Mouse (Mus musculus) hindbrain, embryonic 13.5 days (tissue): ENCODE measurements around the gene Plxna2. TPM values are rescaled to one million over a fixed set of nuclear protein-coding genes. Genes with fewer than 3 reads are reported as not detected.

Source experiments
- ATAC-seq: fragments of 200-750 bp; cut with Nextera tagmentation; 2 replicates; pipeline ENCODE4 v1.8.0; 2017; ENCODE audit warnings: moderate TSS enrichment; ENCODE audit not compliant: low FRiP score
- H3K27ac ChIP-seq: fragments of 300-500 bp; sonication (generic); 2 replicates; pipeline ENCODE4 v1.5.1; 2015; ENCODE audit warnings: inconsistent platforms, mild to moderate bottlenecking, moderate library complexity
- H3K27me3 ChIP-seq: fragments of 300-500 bp; sonication (generic); 2 replicates; pipeline ENCODE4 v1.6.1; 2015; ENCODE audit warnings: mild to moderate bottlenecking, inconsistent platforms
- H3K36me3 ChIP-seq: fragments of 300-500 bp; sonication (generic); 2 replicates; pipeline ENCODE4 v1.6.1; 2015; ENCODE audit warnings: mild to moderate bottlenecking, inconsistent platforms
- H3K4me1 ChIP-seq: fragments of 300-500 bp; sonication (generic); replicated peaks from 2 replicates; pipeline ENCODE4 v1.6.1; 2015; ENCODE audit warnings: inconsistent platforms
- H3K4me2 ChIP-seq: fragments of 300-500 bp; sonication (generic); 2 replicates; pipeline ENCODE4 v1.6.1; 2015; ENCODE audit warnings: inconsistent platforms, mild to moderate bottlenecking, moderate library complexity
- H3K4me3 ChIP-seq: fragments of 300-500 bp; sonication (generic); 2 replicates; pipeline ENCODE4 v1.5.1; 2015; ENCODE audit warnings: mild to moderate bottlenecking, inconsistent platforms
- H3K9ac ChIP-seq: fragments of 300-500 bp; sonication (generic); 2 replicates; pipeline ENCODE4 v1.6.1; 2015; ENCODE audit warnings: mild to moderate bottlenecking, inconsistent platforms
- H3K9me3 ChIP-seq: fragments of 300-500 bp; sonication (generic); 2 replicates; pipeline ENCODE4 v1.6.1; 2016; ENCODE audit warnings: inconsistent platforms
- WGBS: fragments of 180-500 bp; shearing (Covaris S2); methylation state at CpG from one replicate; pipeline ENCODE4 v1.1.7; 2015; 5-methylcytosine and 5-hydroxymethylcytosine counted together
- polyA plus RNA-seq: library from polyadenylated mRNA; unstranded; fragments of >200 nt; fragmentation: Nextera tagmentation; extraction: Ambion mirVana; gene quantifications from 2 replicates; pipeline ENCODE4 v1.2.1, GENCODE M21; 2015

Plxna2 gene
- polyA plus RNA-seq, 1 experiment from 2014 or later = 36.5 TPM

DNA sequence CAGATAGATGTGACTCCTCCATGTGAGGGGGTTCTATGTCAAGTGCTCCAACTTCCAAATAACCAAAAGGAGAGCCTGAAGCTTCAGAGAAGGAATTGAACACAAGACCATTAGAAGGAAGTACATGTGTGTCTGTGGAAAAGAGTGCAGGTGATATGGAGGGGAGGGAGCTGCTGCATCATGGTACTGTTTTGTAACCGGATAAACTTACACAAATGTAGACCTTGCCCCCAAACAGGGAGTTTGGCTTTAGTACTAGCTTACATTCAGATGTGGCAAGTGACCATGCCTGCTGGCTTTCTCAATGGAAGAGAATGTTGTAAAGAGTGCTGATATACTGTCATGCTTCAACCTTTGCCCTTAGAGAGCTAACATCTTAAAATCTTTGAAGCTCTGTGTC lies 150.8 kb downstream of the Plxna2 start:
- Histone ChIP-seq H3K9ac (no peak overlapping the region), H3K4me2 (no peak overlapping the region), H3K9me3 (no peaks in the 10 kb centered on the region), H3K4me3 (no peak overlapping the region), H3K36me3 (peaks cover 65% of the 10 kb centered on the region), H3K27ac (no peak overlapping the region), H3K27me3 (no peaks in the 10 kb centered on the region), H3K4me1 (peaks cover 4% of the 10 kb centered on the region; the same call in 1 of the 2 replicates)
- ATAC-seq = no peak
- 85% methylated on average over 1 of the region's 1 CpGs for WGBS

DNA sequence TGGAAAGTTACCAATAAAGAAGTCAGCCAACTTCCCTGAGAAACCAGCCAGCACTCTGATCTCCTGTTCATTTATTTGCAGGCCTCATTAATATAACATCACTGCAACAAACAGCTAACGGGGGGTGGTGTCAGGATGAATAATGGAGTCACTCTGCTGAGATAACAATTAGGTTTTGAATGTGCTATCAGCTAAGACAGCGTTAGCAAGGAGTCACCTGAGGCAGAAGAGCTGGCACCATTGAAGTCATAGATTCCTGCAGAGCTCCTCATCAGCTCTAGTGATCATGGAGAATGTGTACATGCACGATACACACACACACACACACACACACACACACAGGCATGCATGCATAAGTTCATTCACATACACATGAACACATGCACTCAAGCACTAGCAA lies 154.0 kb downstream of the Plxna2 start:
- no peak overlapping the region for H3K4me2 ChIP-seq
- H3K9me3 ChIP-seq = no peaks in the 10 kb centered on the region
- ATAC-seq = no peak
- H3K9ac ChIP-seq = no peak overlapping the region
- 48% methylated on average over 3 of the region's 3 CpGs for WGBS
- no peak overlapping the region for H3K27ac ChIP-seq
- no peaks in the 10 kb centered on the region for H3K27me3 ChIP-seq
- peaks cover 55% of the 10 kb centered on the region for H3K36me3 ChIP-seq
- H3K4me1 ChIP-seq = peaks cover 4% of the 10 kb centered on the region; the same call in 1 of the 2 replicates
- no peak overlapping the region for H3K4me3 ChIP-seq

DNA sequence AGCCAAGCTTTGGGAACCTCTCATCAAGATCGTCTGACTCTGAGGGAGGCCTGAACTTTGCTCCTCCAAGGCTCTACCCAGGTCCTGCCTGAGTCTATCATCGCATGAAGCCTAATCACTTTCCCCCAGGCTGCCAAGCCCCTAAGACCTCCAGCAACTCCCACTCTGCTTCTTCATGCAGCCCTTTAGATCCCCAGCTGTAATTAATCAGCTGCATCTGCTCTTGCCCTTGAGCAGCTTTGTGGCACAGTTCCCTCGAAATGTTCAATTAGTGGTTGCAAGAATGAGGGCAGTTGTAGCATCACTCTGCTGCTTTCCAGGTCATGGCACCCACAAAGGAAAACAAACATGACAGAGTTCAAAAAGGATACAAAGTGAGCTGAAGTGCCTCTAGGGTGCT lies 155.9 kb downstream of the Plxna2 start:
- peaks cover 47% of the 10 kb centered on the region for H3K36me3 ChIP-seq
- ATAC-seq = no peak

DNA sequence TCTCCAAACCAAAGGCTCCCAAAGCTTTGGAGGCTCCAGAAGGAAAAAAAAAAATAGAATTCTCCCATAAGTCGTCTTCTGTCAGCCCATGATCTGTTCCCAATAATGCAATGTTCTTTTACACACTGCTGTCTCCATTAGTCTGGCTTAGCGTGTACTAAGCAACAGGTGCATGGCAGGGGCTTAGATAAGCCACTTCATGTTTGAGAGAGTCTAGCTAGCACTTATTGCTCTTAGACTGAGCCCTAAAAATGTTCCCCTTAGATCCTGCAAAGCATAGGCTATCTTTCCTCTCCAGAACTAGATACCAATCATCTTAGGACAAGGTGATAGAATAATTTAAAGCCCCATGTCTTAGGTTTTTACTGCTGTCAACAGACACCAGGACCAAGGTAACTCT lies 156.3 kb downstream of the Plxna2 start:
- WGBS = 84% methylated on average over 2 of the region's 2 CpGs
- Histone ChIP-seq H3K9ac (no peak overlapping the region), H3K27ac (no peak overlapping the region), H3K4me2 (no peak overlapping the region), H3K27me3 (no peaks in the 10 kb centered on the region), H3K4me1 (peaks cover 2% of the 10 kb centered on the region; the same call in 1 of the 2 replicates), H3K36me3 (peaks cover 47% of the 10 kb centered on the region), H3K4me3 (no peak overlapping the region), H3K9me3 (no peaks in the 10 kb centered on the region)
- ATAC-seq = no peak

More for the DNA sequence above, 155.9 kb downstream of the Plxna2 start:
- H3K27ac ChIP-seq = no peak overlapping the region
- H3K4me1 ChIP-seq = peaks cover 4% of the 10 kb centered on the region; the same call in 1 of the 2 replicates
- WGBS = 34% methylated on average over 3 of the region's 3 CpGs
- H3K27me3 ChIP-seq = no peaks in the 10 kb centered on the region
- no peak overlapping the region for H3K4me2 ChIP-seq
- no peak overlapping the region for H3K4me3 ChIP-seq
- H3K9ac ChIP-seq = no peak overlapping the region
- H3K9me3 ChIP-seq = no peaks in the 10 kb centered on the region

DNA sequence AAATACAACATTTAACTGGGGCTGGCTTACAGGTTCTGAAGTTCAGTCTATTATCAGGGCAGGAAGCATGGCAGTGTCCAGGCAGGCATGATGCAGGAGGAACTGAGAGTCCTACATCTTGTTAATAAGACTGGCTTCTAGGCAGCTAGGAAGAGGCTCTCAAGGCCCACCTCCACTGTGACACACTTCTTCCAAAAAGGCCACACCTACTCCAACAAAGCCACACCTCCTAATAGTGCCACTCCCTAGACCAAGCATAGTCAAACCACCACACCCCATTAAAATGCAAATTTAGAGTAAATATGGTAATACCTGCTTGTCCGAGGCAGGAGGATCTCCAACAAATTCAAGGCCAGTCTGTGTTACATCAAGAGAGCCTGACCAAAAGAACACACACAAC lies 156.7 kb downstream of the Plxna2 start:
- no peak for ATAC-seq
- peaks cover 46% of the 10 kb centered on the region for H3K36me3 ChIP-seq
- no peak overlapping the region for H3K27ac ChIP-seq
- no peak overlapping the region for H3K4me2 ChIP-seq
- no peak overlapping the region for H3K4me3 ChIP-seq
- no peaks in the 10 kb centered on the region for H3K9me3 ChIP-seq
- no peak overlapping the region for H3K9ac ChIP-seq
- no peaks in the 10 kb centered on the region for H3K4me1 ChIP-seq
- WGBS = 85% methylated on average over 1 of the region's 1 CpGs
- H3K27me3 ChIP-seq = no peaks in the 10 kb centered on the region

DNA sequence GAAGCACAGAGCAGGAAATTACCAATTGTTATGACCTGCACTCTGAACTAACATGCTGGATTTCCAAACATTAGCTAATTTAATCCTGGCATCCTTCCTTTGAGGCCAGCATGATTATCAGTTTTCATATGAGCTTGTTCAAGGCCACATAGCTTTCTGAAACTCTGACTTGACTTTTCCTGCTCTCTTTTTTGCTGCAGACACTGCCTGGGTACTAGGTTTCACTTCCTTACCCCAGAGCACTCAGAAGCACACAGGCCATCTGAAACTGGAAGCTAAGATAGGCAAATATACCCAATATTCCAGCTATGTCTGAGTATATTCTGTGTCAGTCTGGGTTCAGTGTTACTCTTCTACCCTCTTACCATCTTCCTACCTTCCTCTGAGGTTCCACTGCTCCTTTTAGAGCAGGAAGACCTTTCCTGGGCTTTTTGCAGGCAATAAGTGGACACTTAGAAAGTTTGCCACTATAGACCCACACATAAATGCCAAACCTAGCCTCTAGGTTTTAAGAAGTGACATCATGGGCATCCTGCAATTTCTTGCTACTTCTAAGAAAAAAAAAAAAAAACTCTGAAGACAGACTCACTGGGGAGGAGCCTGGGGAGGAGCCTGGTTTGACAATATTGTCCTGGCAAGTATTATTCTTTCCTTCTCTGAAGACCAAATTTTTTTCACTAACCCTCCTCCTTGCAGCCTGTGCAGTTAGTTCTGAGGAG lies 157.8 kb downstream of the Plxna2 start:
- no peaks in the 10 kb centered on the region for H3K9me3 ChIP-seq
- no peak overlapping the region for H3K4me3 ChIP-seq
- peaks cover 53% of the 10 kb centered on the region for H3K36me3 ChIP-seq
- H3K27ac ChIP-seq = no peak overlapping the region
- no peaks in the 10 kb centered on the region for H3K27me3 ChIP-seq
- no peak for ATAC-seq
- no peak overlapping the region for H3K4me2 ChIP-seq
- peaks cover 6% of the 10 kb centered on the region for H3K4me1 ChIP-seq
- no peak overlapping the region for H3K9ac ChIP-seq

DNA sequence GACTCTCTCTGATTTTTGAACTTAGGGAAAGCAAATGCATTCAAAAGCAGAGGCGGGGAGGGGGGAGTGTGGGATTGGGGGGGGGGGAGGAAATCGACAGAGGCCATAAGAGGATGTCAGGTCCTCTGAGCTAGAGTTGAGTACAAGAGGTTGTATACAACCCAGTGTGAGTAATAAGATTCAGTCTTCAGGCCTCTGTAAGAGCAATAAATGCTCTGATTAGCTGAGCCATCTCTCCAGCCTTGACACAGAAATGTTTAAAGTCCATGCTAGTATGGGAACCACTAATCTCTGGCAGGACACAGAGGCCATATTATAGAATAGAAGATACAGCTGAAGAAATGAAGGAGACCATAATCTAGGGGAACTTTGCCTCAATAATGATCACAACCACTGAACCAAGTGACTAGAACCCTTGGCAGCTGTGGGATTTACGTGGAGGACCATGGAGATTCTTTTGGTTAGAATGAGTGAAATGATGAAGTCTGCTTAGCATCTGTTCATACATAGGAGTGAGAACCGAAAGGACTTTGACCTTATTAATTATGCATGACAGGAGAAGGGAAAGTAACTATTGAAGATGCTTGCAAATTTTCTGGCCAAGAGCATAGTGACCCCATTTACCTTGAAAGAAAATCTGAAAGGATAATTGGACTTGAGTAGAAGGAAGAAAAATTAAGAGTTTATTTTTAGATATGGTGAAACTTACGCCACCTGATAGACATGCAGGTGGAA lies 158.7 kb downstream of the Plxna2 start:
- Histone ChIP-seq H3K9ac (no peak overlapping the region), H3K4me1 (peaks cover 11% of the 10 kb centered on the region), H3K4me2 (no peak overlapping the region), H3K27me3 (no peaks in the 10 kb centered on the region), H3K27ac (no peak overlapping the region), H3K36me3 (peaks cover 53% of the 10 kb centered on the region), H3K9me3 (no peaks in the 10 kb centered on the region), H3K4me3 (no peak overlapping the region)
- WGBS = 81% methylated on average over 5 of the region's 5 CpGs
- ATAC-seq = no peak

DNA sequence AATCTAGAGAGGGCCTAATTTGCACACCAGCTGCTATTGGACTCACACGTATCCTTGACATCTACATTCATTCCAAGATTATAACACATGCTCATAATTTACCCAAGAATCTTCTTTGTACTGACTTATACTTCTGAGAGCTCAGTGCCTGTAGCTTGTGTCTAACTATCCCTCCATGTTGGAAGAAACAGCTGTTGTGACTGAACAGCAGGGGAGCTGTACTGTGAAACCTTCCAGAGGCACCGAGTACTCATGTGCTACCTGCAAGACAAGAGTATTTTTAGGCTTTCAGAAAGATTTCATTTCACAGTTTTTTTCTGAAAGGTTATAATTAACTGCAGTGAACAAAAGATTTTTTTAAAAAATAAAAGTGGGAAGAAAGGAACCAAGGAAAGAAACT lies 159.6 kb downstream of the Plxna2 start:
- H3K4me3 ChIP-seq = no peak overlapping the region

DNA sequence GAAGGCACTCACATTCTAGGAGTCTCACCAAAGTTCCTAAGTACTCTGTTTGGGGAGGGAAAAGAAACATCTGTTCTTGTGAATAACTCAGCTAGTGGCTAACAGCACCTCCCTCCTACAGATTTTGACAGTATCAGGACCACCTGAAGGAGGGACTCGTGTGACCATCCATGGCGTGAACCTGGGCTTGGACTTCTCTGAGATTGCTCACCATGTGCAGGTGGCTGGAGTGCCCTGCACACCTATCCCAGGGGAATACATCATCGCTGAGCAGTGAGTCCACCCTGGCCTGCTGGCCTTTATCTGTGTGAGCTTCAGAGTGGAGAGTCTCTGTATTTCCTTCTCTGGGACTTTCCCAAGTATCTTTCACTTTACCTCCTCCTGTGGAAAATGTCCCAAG lies 162.4 kb downstream of the Plxna2 start:
- Histone ChIP-seq H3K4me1 (peaks cover 18% of the 10 kb centered on the region), H3K4me3 (no peak overlapping the region), H3K36me3 (peaks cover 56% of the 10 kb centered on the region), H3K27me3 (no peaks in the 10 kb centered on the region), H3K4me2 (no peak overlapping the region), H3K9ac (no peak overlapping the region), H3K27ac (0 out of 2 replicates have a peak overlapping the region, but pooled peaks have one; percentile 55), H3K9me3 (no peaks in the 10 kb centered on the region)
- peak; percentile 24; the same call in 1 of the 2 replicates for ATAC-seq
- 85% methylated on average over 3 of the region's 3 CpGs for WGBS

More for the DNA sequence above, 159.6 kb downstream of the Plxna2 start:
- H3K36me3 ChIP-seq = peaks cover 55% of the 10 kb centered on the region
- H3K27me3 ChIP-seq = no peaks in the 10 kb centered on the region
- peaks cover 15% of the 10 kb centered on the region for H3K4me1 ChIP-seq
- H3K4me2 ChIP-seq = no peak overlapping the region
- H3K9ac ChIP-seq = no peak overlapping the region
- no peaks in the 10 kb centered on the region for H3K9me3 ChIP-seq
- WGBS = 87% methylated on average over 2 of the region's 2 CpGs
- ATAC-seq = no peak
- no peak overlapping the region for H3K27ac ChIP-seq

DNA sequence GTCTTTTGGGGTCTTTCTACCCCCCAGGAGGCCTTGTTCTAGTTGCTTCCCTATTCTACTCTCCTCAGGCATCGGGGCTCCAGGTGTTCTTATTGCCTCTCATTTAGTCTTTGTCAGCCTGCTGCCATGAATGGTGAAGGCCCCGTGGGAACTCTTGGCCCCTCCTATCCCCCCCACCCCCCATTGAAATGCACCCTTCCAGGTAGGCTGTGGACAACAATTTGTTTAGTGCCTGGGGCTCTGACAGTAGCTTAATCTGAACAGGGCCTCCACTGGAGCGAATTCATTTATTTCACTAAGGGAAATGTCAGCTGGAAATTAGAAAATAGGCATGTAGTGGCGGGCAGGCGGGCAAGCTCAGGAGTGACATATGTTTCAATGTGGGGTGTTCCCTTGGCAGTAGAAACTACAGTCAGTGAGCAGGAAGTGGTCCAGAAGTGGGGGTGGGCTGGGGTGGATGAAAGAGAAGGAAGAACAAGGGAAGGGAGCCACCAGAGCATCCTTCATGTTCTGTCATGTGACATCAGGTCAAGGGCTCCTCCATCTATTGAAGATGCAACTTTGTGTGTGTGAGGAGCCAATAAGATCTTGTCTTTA lies 162.9 kb downstream of the Plxna2 start:
- H3K36me3 ChIP-seq = peaks cover 56% of the 10 kb centered on the region
- 0 out of 2 replicates have a peak overlapping the region, but pooled peaks have one; percentile 55 for H3K27ac ChIP-seq
- 28% methylated on average over 5 of the region's 5 CpGs for WGBS

DNA sequence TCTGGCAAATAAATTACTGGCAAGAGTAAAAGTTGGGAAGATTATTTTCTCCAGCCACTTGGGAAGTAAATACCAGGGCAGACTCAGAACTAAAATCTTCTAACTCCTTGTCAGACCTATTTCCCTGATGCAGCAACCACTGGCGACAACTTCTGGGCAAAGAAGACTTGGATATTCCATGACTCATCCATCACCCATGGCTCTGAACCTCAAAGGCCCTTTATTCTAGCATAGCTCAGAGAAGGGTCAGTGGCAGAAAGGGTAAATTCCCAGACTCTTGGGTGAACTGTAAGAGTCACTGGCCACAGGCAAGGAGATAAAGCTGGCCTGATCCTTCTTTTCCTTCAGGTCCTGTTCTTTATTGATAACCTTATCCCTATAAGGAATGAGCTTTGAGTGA lies 163.5 kb downstream of the Plxna2 start:
- Histone ChIP-seq H3K9me3 (no peaks in the 10 kb centered on the region), H3K27me3 (no peaks in the 10 kb centered on the region), H3K27ac (no peak overlapping the region), H3K9ac (no peak overlapping the region), H3K4me3 (no peak overlapping the region), H3K4me2 (no peak overlapping the region), H3K4me1 (peaks cover 18% of the 10 kb centered on the region), H3K36me3 (peaks cover 58% of the 10 kb centered on the region)
- WGBS = 81% methylated on average over 1 of the region's 1 CpGs
- no peak for ATAC-seq

More for the DNA sequence above, 162.9 kb downstream of the Plxna2 start:
- no peaks in the 10 kb centered on the region for H3K9me3 ChIP-seq
- ATAC-seq = peak; percentile 57
- no peak overlapping the region for H3K4me3 ChIP-seq
- peaks cover 18% of the 10 kb centered on the region for H3K4me1 ChIP-seq
- H3K27me3 ChIP-seq = no peaks in the 10 kb centered on the region
- no peak overlapping the region for H3K4me2 ChIP-seq
- H3K9ac ChIP-seq = no peak overlapping the region

DNA sequence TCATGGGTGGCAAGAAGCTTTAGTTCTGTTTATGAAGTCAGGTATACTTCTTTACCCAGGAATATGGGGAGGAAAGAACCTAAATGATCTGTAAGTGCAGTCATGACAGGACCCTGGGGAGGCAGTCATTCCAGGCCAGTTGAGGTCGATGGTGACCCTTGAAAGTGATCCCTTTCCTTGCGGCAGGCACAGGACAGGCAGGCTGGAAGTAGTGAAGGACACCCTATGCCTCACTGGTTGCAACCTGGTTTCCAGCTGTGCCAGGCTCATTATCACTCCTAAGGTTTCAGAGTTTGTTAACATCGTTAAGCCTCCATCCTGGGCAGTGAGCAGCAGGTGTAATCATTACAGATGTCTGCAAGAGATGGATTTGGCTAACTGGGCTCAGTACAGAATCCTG lies 164.3 kb downstream of the Plxna2 start:
- Histone ChIP-seq H3K27ac (no peak overlapping the region), H3K27me3 (no peaks in the 10 kb centered on the region), H3K4me3 (no peak overlapping the region), H3K9me3 (no peaks in the 10 kb centered on the region), H3K4me1 (peaks cover 18% of the 10 kb centered on the region), H3K36me3 (peaks cover 56% of the 10 kb centered on the region), H3K4me2 (no peak overlapping the region), H3K9ac (no peak overlapping the region)
- no peak for ATAC-seq
- 53% methylated on average over 3 of the region's 3 CpGs for WGBS
